Mouse (Mus musculus) macrophage (primary cell): ENCODE results near the gene Prss50. TPM values are rescaled to one million over a fixed set of nuclear protein-coding genes. Genes with fewer than 3 reads are reported as not detected.
"Not testable (repeated sequence)": the region's sequence is repeated elsewhere in the genome, so short reads cannot be mapped to it uniquely, and the experiment has no call there.

ENCODE experiments used
- H3K27ac ChIP-seq: fragments of 350-480 bp; formaldehyde crosslinking; 2 replicates; pipeline ENCODE4 v1.9.0; 2021
- H3K36me3 ChIP-seq: fragments of 350-480 bp; formaldehyde crosslinking; 2 replicates; pipeline ENCODE4 v1.9.0; 2021; ENCODE audit errors: inconsistent target
- H3K4me3 ChIP-seq: fragments of 350-480 bp; formaldehyde crosslinking; 2 replicates; pipeline ENCODE4 v1.9.0; 2021; ENCODE audit errors: inconsistent target
- H3K79me2 ChIP-seq: fragments of 350-480 bp; formaldehyde crosslinking; 2 replicates; pipeline ENCODE4 v1.9.0; 2021; ENCODE audit errors: inconsistent target
- WGBS: methylation state at CpG from one replicate; pipeline ENCODE4 v1.1.7; 2026; ENCODE audit warnings: inconsistent platforms; ENCODE audit not compliant: missing documents; 5-methylcytosine and 5-hydroxymethylcytosine counted together
- polyA plus RNA-seq: library from polyadenylated mRNA; stranded (reverse); fragments of 250-400 nt; gene quantifications from 3 replicates; pipeline ENCODE4 v1.2.4, GENCODE M21; 2018; ENCODE audit warnings: inconsistent platforms
- total RNA-seq, 78 experiments: library from RNA; depleted of rRNA; stranded (reverse); fragments of 250-400 nt; gene quantifications; 1 replicate in 9 of 78; 2 replicates in 24 of 78; 3 replicates in 43 of 78; 4 replicates in 2 of 78; pipeline ENCODE4 v1.2.4; 2018; ENCODE audit warnings: inconsistent platforms in 56 of 78

Prss50 gene
- total RNA-seq (2018; cell fraction: chromatin; rRNA removed) = not detected
- under 1 TPM in 3 of 26 experiments, not detected in 23; 0.07 to 0.25 (median 0.19) TPM for total RNA-seq (2018; cell fraction: cytosol; rRNA removed)
- not detected for total RNA-seq (2018; cell fraction: nucleus; rRNA removed)
- not detected in 3 replicates for polyA plus RNA-seq

DNA sequence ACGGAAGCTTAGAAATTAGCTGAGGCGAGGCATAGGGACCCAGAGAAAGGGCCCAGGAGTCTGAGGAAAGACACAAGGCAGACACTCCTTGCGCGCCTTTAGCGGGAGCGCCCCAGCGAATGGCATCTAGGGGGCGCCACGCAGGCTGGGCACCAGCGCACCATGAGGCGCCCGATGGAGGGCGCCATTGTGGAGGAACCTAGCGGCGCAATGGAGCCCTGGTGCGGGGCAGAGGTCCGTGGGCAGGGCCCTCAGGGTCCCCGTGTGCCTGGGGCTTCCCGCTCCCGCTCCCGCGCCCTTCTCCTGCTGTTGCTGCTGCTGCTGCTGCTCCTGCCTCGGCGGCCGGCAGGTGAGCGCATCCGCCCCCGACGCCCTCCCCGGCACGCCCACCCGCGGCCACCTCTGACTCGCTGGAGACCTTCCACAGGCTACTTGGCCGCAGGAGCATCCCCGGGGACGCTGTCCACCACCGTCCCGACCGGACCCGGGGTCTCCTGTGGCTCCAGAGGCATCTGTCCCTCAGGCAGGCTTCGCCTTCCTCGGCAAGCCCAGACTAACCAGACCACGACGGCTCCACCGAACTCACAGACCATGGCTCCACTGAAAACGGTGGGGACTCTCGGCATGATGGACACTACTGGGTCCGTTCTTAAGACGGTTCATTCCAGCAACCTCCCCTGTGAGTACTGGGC is at the start of gene Prss50:
Prss50 (plus strand) TSS at position 187 of the 692 bp plus-strand sequence.
- Histone ChIP-seq H3K27ac (no peak within 1 kb of the TSS; the same call in 1 of the 2 replicates), H3K79me2 (no peaks in the 10 kb centered on the region), H3K4me3 (no peak within 1 kb of the TSS), H3K36me3 (no peaks in the 10 kb centered on the region)
- WGBS = 42% methylated on average over 26 of the region's 50 CpGs

DNA sequence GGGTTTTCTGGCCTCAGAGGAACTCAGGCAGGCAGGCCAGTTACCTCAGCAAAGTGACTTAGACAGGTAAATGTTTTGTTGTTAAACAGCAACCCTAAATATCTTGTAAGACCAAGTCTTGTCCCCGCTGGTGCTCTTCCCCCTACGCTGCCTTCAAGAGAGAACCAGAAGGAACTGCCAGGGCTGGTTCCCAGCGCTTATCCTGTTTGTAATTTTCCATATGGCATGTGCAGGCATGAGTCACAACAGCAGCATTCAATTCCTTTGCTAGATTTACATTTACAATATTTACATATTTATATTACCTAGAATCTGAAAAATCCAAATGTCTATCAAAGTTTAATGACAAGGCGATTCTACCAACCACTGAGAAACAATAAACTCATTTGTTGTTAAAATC is 47.7 kb upstream of the Prss50 start:
- H3K79me2 ChIP-seq = no peaks in the 10 kb centered on the region
- 91% methylated on average over 4 of the region's 4 CpGs for WGBS
- H3K27ac ChIP-seq = no peak overlapping the region
- no peak overlapping the region for H3K4me3 ChIP-seq
- no peaks in the 10 kb centered on the region for H3K36me3 ChIP-seq

DNA sequence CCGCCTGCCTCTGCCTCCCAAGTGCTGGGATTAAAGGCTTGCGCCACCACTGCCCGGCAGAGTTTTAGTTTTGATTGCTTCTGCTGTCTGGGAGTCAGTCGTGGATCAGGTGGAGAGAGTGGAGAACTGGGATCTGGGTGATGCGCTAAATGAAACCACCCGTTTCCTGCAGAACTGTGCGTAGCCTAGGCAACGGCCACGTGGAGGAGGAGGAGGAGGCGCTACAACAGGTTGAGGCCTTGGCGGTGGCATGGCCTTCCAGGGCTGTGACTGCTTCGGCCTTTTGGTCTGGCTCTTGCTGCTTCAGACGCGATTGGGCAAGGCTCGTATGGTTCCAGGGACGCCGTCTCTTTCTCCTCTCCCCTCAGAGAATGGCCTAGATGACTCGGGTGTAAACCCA is 44.0 kb upstream of the Prss50 start, which contains the start of gene Prss44:
Prss44 (plus strand) TSS at position 206 of the 400 bp plus-strand sequence.
- WGBS = 76% methylated on average over 17 of the region's 18 CpGs
- Histone ChIP-seq H3K4me3 (no peak within 1 kb of the TSS), H3K36me3 (no peaks in the 10 kb centered on the region), H3K79me2 (no peaks in the 10 kb centered on the region), H3K27ac (no peak within 1 kb of the TSS)

DNA sequence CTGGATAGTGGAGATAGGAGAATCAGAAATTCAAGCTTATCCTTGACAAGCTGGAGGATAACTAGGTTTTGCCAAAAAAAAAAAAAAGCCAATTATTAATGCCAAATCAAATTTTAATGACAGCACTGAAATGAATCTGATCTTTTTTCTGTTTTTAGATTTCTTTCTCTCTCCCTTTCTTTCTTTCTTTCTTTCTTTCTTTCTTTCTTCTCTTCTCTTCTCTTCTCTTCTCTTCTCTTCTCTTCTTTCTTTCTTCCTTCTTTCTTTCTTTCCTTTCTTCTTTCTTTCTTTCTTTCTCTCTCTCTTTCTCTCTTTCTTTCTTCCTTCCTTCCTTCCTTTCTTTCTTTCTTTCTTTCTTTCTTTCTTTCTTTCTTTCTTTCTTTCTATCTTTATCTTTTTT is 37.2 kb upstream of the Prss50 start:
- not testable (repeated sequence) for H3K79me2 ChIP-seq, H3K27ac ChIP-seq, H3K4me3 ChIP-seq, H3K36me3 ChIP-seq

DNA sequence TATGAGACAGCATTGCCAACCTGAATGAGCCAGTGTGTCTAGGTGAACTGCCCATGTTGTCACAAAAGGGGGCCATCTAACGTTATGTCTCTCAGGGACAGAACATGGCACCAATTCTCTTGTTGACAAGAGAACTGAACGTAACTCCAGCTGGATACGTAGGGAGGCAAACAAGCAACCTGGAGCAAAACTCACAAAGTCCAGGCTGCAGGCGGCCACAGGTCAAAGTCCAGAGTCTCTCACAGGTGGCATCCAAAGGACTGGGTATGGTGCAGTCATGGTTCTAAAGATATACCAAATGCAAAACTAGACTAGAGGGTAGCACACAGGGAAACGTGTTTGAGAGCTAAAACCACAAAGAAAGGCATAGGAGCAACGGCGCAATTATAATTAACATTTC is 36.3 kb upstream of the Prss50 start:
- 87% methylated on average over 7 of the region's 7 CpGs for WGBS
- Histone ChIP-seq H3K27ac (no peak overlapping the region), H3K4me3 (no peak overlapping the region), H3K36me3 (no peaks in the 10 kb centered on the region), H3K79me2 (no peaks in the 10 kb centered on the region)

DNA sequence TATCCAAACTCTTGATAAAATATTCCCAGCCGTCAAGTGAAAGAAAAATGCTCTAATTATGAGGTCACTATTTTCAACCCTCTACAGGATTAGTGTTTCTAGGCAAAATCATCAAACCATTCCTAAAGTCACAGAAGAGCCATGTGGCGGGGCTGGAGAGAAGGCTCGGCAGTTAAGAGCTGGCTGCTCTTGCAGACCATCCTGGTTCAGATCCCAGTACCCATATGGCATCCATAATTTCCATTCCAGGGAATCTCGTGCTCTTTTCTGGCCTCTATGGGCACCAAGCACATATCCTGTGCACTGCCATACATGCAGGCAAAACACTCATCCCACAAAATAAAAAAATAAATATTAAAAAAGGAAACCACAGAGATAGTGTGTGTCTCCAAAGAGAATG is 32.3 kb upstream of the Prss50 start:
- H3K79me2 ChIP-seq = no peaks in the 10 kb centered on the region
- H3K36me3 ChIP-seq = no peaks in the 10 kb centered on the region
- no peak overlapping the region for H3K4me3 ChIP-seq
- 81% methylated on average over 4 of the region's 4 CpGs for WGBS
- H3K27ac ChIP-seq = no peak overlapping the region

DNA sequence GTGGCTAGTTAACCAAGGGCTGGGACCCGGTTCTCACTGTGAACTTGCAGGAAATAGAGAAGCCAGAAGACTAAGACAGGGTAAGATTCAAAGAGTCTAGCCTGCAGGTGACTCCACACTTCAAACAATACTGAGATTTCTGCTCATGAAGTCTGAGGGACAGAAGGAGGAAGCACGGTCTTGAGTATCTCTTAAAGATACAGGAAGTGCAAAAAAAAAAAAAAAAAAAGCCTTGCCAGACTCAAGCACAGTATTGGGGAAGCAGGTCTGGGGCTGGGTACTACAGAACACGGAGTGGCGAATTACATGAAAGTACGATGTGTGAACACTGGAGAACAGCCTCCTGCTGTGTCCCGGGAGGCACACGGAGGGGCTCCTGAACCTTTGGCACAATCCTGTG is 31.9 kb upstream of the Prss50 start:
- no peak overlapping the region for H3K4me3 ChIP-seq
- H3K79me2 ChIP-seq = no peaks in the 10 kb centered on the region
- no peak overlapping the region for H3K27ac ChIP-seq
- WGBS = 15% methylated on average over 7 of the region's 7 CpGs
- no peaks in the 10 kb centered on the region for H3K36me3 ChIP-seq

DNA sequence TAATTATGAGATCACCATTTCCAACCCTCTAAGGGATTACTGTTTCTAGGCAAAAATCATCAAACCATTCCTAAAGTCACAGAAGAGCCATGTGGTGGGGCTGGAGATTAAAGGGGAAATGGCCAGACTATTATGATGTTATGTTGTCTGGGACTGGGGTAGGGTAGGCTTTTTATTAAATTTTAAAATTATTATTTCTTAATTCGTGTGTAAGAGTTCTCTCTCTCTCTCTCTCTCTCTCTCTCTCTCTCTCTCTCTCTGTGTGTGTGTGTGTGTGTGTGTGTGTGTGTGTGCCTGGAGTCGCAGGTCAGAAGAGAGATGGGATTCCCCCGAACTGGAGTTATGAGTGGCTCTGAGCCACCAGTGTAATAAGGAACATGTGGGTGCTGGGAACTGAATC is 31.4 kb upstream of the Prss50 start, which contains the start of gene Prss43:
Prss43 (plus strand) TSS at position 301 of the 400 bp plus-strand sequence.
- H3K27ac ChIP-seq = no peak within 1 kb of the TSS
- WGBS = 89% methylated on average over 1 of the region's 3 CpGs
- H3K4me3 ChIP-seq = no peak within 1 kb of the TSS
- no peaks in the 10 kb centered on the region for H3K79me2 ChIP-seq
- no peaks in the 10 kb centered on the region for H3K36me3 ChIP-seq

DNA sequence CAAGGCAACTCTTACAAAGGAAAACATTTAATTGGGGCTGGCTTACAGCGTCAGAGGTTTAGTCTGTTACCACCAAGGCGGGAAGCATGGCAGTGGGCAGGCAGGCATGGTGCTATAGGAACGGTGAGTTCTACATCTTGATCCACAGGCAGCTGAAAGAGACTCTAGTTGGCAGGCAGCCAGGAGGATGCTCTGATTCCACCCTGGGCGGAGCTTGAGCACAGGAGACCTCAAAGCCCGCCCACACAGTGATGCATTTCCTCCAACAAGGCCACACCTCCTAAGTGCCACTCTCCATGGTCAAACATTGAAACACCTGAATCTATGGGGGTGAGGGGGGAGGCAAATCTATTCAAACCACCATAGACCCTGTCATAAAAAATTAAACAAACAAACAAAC is 24.7 kb upstream of the Prss50 start:
- Histone ChIP-seq H3K4me3 (no peak overlapping the region), H3K27ac (no peak overlapping the region), H3K79me2 (no peaks in the 10 kb centered on the region), H3K36me3 (no peaks in the 10 kb centered on the region)
- 87% methylated on average over 5 of the region's 5 CpGs for WGBS

DNA sequence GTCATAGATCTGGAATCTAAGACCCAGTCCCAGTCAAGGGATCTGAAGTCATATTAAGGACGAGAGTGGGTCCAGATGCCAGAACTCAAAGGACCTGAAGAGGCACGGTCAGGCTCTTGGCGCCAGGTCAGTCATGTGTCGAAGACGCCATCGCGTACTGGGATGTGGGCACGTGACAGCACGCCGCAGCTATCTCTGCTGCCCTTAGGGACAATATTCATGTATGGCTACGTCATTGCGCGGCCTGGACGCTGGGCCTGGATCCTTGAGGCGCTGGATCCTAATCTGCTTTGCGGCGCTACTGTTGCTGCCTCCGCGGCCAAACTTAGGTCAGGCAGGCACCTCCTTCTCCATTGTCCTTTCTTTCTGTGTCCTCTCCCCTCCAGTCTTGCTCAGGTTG is 23.4 kb upstream of the Prss50 start, which contains the start of gene Prss45:
Prss45 (plus strand) TSS at position 178 of the 400 bp plus-strand sequence.
- WGBS = 95% methylated on average over 19 of the region's 19 CpGs
- no peaks in the 10 kb centered on the region for H3K79me2 ChIP-seq
- H3K4me3 ChIP-seq = no peak within 1 kb of the TSS
- H3K27ac ChIP-seq = no peak within 1 kb of the TSS
- no peaks in the 10 kb centered on the region for H3K36me3 ChIP-seq

DNA sequence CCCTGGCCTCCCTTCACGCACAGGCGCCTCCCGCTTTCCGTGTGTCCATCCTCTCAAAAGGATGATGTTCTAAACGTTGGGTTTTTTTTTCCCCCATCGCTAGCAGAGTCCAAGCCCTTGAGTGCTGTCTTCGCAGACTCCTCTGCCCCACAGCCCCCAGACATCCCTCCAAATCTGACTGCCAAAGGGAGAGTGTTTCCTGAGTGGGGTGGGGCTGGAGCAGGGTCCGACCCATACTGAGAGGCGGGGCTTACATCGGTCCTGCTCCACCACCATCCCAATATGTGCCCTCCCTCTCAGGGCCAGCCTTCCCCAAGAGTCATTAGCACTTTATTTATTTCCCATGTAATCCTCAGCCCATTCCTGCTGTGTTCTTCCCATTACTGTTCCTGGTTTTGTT is 22.8 kb upstream of the Prss50 start:
- Histone ChIP-seq H3K27ac (no peak overlapping the region), H3K4me3 (no peak overlapping the region), H3K36me3 (no peaks in the 10 kb centered on the region), H3K79me2 (no peaks in the 10 kb centered on the region)
- WGBS = 77% methylated on average over 10 of the region's 10 CpGs

DNA sequence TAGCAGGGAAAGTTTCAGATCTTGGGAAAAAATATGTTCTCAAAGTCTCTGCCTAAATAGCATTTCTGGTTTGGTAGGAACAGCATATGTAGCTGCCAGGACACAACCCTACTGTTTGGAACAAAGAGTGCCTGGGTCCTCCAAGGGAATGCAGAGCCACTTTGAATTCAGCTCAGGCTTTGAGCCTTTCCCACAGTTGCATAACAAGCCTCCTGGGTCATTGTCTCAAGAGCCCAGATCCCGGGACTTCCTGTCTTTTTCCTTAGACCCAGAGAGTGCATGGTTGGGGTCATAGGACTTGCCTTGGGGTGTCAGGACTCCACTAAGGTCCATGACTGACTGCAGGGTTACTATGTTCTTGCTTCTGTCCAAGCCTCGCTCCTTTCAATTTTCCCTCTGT is 21.7 kb upstream of the Prss50 start:
- no peak overlapping the region for H3K27ac ChIP-seq
- 72% methylated on average over 2 of the region's 2 CpGs for WGBS
- H3K79me2 ChIP-seq = no peaks in the 10 kb centered on the region
- no peaks in the 10 kb centered on the region for H3K36me3 ChIP-seq
- no peak overlapping the region for H3K4me3 ChIP-seq

DNA sequence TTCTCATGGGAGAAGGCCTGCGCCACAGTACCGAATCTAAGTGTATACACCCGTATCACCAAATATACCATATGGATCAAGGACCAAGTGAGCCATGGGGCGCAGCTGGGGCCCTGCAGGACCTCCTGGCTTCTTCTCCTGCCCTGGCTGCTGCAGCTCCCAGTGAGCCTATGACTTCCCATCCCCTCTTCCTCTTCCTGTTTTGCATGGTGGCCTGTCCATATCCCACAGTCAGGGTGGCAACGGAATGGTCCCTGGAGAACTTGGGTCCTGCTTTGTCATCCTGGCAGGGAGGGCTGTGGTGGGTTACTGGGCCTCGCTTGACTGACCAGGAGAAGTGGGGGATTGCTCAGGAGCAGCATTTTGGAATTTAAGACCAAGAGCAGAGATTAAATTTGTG is 16.9 kb upstream of the Prss50 start:
- H3K79me2 ChIP-seq = no peaks in the 10 kb centered on the region
- peak overlapping the region; percentile 60 for H3K27ac ChIP-seq
- no peak overlapping the region for H3K4me3 ChIP-seq

DNA sequence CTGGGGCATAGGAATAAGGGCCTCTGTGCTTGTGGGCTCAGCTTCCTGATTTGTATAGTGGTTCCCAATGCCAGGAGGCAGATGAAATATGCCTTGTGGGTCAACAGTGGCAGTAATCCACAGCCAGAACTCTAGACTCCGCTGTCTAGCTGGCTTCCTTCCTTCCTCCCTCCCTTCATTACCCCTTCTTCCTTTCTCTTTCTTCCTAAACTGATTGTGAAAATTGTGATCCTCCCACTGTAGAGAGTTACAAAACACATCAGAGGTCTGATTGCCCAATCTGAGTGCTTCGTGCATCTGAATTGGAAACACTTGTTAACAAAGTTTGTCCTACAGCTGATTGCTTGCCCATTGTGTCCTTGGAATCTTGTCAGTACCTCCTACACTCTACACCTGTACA is 16.3 kb upstream of the Prss50 start:
- WGBS = 0% methylated on average over 2 of the region's 2 CpGs
- H3K4me3 ChIP-seq = no peak overlapping the region
- no peaks in the 10 kb centered on the region for H3K79me2 ChIP-seq
- no peaks in the 10 kb centered on the region for H3K36me3 ChIP-seq
- H3K27ac ChIP-seq = peak overlapping the region; percentile 60

More for the DNA sequence above, 16.9 kb upstream of the Prss50 start:
- 69% methylated on average over 6 of the region's 6 CpGs for WGBS
- H3K36me3 ChIP-seq = no peaks in the 10 kb centered on the region

DNA sequence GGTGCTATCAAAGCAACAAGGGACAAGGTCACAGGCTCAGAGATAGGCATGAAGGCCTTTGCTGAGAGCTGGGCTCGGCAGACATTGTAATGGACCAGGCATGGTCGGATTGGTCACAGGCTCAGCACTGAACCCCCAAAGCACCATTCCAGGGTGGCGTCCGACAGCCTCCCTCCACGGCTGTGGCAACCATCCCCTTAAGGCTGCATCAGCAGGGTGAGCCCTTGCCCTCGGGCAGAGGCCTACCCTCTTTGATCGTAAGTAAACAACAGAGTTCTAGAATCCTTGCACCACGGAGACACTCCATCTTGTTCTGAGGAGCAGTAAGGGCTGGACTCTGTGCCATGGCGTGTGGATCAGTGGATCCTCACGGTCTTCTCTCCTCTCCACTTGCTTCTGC is 13.6 kb upstream of the Prss50 start, which contains the start of gene Prss46:
Prss46 (plus strand) TSS at position 301 of the 400 bp plus-strand sequence.
- no peaks in the 10 kb centered on the region for H3K36me3 ChIP-seq
- H3K4me3 ChIP-seq = no peak within 1 kb of the TSS
- no peak within 1 kb of the TSS for H3K27ac ChIP-seq
- no peaks in the 10 kb centered on the region for H3K79me2 ChIP-seq
- 98% methylated on average over 10 of the region's 10 CpGs for whole genome bisulfite sequencing
